Mouse (Mus musculus): ENCODE results near the gene Gbp2b. TPM values are rescaled to one million over a fixed set of nuclear protein-coding genes. Genes with fewer than 3 reads are reported as not detected.
A peak's percentile ranks its signal among the peaks of the same experiment; 100 is the strongest.
"Not testable (repeated sequence)": the region's sequence is repeated elsewhere in the genome, so short reads cannot be mapped to it uniquely, and the experiment has no call there.

Gene Gbp2b
- total RNA-seq, 2 experiments from 2014 or later: 0.12 TPM; not detected in 1

DNA sequence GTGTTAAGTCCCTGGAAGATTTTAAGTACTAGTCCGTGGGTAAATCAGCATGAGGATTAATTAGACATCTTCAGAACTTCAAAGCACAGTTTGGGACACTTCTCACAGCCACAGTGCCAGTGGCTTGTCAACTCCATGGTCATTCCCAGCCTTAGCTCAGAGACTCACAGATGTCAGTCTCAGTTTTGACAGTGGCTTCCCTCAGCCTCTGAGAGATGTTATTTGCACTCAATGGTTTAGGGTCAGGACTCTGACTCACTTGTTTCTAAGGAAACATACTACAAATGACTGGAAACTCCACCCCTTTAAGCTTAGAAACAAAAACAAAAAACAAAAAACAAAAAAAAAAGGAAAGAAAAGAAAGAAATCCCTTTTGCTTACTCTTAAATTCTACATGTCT, 25.0 kb downstream of the Gbp2b start:
- no peak for DNase-seq
- intact Hi-C loops (cut with DNase I): no loop called here

DNA sequence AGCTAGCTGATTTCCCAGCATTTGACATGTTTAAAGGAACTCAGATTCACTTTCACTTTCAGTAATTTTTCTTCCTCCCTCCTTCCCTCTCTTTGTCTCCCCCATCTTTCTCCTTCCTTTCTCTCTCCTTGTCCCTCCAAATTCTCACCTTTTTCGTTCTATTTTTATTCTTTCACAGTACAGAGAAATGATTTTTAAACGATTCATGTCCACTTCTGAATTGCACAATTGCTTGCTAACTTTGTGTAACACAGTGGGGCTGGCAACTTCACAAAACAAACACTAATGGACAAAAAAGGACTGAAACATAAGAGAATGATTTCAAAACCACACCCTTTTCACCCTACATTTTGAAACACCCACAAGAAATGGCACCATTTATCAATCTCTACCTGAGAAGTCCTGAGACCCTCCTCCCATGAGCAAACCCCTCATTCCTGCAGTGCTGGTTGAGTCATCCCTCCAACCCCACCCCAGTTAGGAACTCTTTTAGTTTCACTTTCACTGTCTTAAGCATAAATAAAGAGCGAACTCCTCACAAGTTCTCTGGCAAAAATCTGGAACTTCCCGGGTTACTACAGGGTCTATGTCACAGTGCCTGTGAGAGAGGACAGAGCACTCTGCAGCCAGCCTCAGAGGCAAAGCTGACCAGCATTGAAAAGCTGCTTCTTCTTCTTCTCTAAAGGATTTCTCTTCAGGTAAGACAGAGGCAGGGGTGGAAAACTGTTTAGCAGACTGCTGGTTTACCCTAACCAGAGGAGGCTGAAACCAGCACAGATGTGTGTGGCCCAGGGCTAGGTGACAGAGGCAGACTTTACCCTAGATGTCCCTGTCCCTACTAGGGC, 25.7 kb downstream of the Gbp2b start, which contains the start of gene Gbp2:
Gbp2 (plus strand) TSS at position 492 of the 845 bp plus-strand sequence.
- DNase-seq: no peak
- intact Hi-C loops (cut with DNase I): no loop called here

DNA sequence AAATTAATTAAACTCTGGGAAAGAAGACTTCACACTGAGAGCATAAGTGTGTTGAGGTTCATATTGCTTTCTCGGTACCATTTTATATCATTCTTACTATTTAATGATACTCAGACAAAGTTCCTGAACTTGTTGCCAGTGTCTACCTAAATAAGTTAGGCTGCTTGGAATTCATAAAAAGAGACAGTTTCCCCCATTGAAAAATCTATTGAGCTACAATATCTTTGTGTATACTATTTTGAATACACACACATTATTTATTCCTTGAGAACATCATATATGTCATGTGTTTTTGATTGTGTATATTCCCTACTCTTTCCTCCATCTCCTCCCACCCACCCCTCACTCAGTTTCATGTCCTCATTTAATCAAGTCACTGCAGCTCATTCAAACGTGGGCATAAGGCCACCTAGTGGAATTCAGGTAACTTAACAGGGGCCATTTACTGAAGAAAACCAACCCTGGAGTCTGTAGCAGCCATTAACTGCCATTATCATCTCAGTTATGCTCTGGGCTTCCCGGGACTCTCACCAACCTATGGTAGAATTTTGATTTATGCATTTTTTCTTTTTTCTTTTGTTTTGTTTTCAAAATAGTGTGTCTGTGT, 26.4 kb downstream of the Gbp2b start:
- no peak for DNase-seq
- intact Hi-C loops (cut with DNase I): no loop called here

DNA sequence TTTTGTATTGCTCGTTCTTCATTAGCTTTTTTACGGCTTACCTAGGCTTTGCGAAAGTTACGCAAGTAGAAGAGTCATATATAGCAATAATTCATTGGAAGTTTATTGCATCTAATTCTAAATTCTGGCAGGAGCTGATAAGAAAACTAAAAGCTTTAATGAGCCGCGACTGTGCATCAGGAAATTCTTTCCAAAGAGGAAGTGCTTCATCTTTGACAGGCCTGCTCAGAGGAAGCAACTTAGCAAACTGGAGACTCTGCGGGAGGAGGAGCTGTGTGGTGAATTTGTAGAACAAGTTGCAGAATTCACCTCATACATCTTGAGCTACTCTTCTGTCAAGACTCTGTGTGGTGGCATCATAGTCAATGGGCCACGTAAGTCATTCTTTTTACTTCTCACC, 35.7 kb downstream of the Gbp2b start:
- intact Hi-C loops (cut with DNase I): no loop called here
- DNase-seq: no peak

DNA sequence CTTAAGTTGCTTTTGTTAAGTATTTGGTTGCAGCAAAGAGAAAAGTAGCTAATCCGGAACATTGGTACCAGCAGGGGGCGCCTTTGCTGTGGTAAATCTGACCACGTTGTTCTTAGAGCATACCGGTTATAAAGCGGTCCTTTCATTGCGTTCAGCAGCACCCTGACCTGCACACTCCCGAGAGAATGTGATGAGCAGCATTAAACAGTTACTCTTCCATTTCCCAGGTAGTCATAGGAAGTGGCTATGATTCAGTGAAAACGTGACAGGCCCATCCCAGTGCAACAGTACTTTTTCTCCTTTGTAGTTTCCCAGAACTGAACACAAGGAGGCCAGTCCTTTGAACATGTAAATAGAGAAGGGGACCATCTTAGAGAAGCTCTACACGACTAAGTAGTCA, 45.6 kb downstream of the Gbp2b start:
- intact Hi-C loops (cut with DNase I): loop anchor here (2.0 kb wide), 1 partner anchor 69 kb away; no protein-coding TSS in a partner anchor
- DNase-seq: peak; percentile 40 to 41

DNA sequence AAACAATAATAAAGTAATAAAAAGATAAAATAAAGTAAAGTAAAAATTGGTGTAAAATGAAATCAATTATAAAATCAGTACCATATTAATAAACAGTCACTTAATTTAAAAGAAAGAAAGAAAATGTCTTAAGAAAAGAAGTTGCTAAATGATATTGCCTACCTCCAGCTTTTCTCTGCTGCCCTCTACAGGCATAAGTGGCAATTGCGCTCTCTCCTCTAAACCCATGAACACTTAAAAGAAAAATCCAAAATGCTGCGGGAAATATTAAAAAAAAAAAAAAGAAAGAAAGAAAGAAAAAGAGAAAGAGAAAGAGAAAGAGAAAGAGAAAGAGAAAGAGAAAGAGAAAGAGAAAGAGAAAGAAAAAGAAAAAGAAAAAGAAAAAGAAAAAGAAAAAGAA, 51.3 kb downstream of the Gbp2b start:
- intact Hi-C loops (cut with DNase I): loop anchor here (5.0 kb wide), 1 partner anchor 154 kb away; the partner anchor contains the start of gene Gbp5
- peak; percentile 28 to 49 for DNase-seq

DNA sequence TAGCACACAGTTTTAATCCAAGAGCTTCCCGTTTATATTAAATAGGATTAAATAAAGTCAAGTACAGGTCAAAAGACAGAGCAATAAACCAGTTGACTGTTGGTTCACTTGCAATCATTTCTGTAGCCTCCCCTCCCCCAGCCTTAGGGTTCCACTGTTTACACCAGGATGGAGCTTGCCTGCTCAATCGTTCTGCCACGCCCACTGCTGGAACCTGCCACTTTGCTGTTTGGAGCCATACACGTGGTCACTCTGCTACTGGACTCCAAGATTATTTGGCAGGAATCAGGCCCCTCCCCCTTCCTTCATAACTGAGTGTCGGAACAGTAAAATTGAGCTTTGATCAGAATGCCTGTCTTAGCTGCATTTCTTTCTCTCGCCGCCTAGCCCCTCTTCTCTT, 53.2 kb downstream of the Gbp2b start:
- intact Hi-C loops (cut with DNase I): loop anchor here (5.0 kb wide), 1 partner anchor 156 kb away; the partner anchor contains the start of gene Gbp5
- not testable (repeated sequence) for DNase-seq

DNA sequence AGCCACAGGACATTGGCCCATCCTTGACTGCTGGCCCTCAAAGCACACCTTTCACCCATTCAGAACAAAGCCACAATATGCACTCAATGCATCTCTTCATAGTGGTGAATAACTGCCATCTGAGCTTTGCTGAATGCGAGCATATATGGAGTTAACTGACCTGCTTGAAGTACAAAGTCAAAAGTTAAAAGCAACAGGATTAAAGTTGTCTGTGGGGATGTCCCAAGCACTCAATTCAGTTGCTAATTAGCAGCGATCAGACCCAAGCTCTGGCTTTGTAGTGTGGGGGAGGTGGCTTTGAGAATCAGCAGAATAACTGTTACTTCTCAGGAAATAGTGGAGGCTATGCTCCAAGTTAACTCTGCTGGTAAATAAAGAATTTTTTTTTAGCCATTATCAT, 55.6 kb downstream of the Gbp2b start:
- DNase-seq: no peak
- intact Hi-C loops (cut with DNase I): no loop called here

DNA sequence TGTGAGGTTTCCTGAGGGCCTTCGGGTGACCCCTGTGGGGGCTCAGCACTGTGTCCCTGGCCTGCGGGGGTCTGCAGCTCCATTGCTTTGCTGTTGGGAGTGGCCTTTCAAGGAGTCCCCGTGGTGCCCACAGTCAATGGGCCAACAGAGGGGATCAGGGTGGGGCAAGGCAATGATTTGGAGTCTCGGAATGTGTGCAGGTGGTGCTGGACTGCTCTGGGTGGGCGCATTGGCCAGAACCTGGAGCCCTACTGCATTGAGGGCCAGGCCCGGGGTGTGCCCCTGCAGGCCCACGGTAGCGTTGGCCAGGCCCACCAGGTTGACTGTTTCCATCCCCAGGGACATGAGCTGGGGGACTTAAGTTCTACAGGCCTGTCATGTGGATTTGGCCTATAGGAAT, 70.1 kb downstream of the Gbp2b start:
- no peak for DNase-seq
- intact Hi-C loops (cut with DNase I): no loop called here

Small RNA genes lying within 50 kb of the gene (microRNA-seq; reads per million reads assigned to microRNA genes)
- gene Mir6381: 0 reads per million in 2 experiments

Other genes starting within 250 kb of the Gbp2b start
- 100 to 1,000 TPM; 512 to 573 TPM for gene Pdlim5, start 199.2 kb upstream of the Gbp2b start, total RNA-seq (2021)
- 1 to 10 TPM; 1.9 to 3.6 TPM for gene Gbp5, start 100.9 kb upstream of the Gbp2b start, total RNA-seq (2021)
- 10 to 100 TPM in 1 of 2 experiments, 1 to 10 TPM in 1; 9.4 to 19.1 TPM for gene Gbp7, start 64.5 kb upstream of the Gbp2b start, total RNA-seq (2021)
- 1 to 10 TPM; 3.9 to 5.6 TPM for gene Gbp3, start 34.8 kb upstream of the Gbp2b start, total RNA-seq (2021)
- gene Gbp2, start 25.8 kb downstream of the Gbp2b start, total RNA-seq (2021): 1 to 10 TPM; 2.9 to 3.4 TPM
- 10 to 100 TPM in 1 of 2 experiments, 1 to 10 TPM in 1; 5.5 to 10.8 TPM for gene Kyat3, start 106.2 kb downstream of the Gbp2b start, total RNA-seq (2021)
- 10 to 100 TPM; 11.0 to 12.3 TPM for gene Gtf2b, start 170.2 kb downstream of the Gbp2b start, total RNA-seq (2021)

All from gastrocnemius, postnatal 36 days (tissue).